Mouse (Mus musculus) ES-Bruce4 (cell line): ENCODE data around the gene Lingo2.

Experiments used
- CTCF ChIP-seq: IDR thresholded peaks from one replicate; pipeline ENCODE4 v1.8.1; 2011; ENCODE audit warnings: low read depth, low read length
- EP300 ChIP-seq: IDR thresholded peaks from 2 replicates; pipeline ENCODE4 v1.6.1; 2011; ENCODE audit warnings: low read depth, low read length; ENCODE audit not compliant: insufficient read depth
- POLR2A ChIP-seq: IDR thresholded peaks from one replicate; pipeline ENCODE4 v1.8.1; 2011; ENCODE audit warnings: low read length; ENCODE audit not compliant: insufficient read depth

GRCm38 (mm10) chr4:36354401-36354800 lies 597.1 kb downstream of the Lingo2 start:
- TF ChIP-seq EP300 (no peak), CTCF (no peak), POLR2A (no peak)
